Mouse (Mus musculus): ENCODE measurements around the gene Urgcp. TPM values are rescaled to one million over a fixed set of nuclear protein-coding genes. Genes with fewer than 3 reads are reported as not detected.

Urgcp gene
- polyA plus RNA-seq, 1 experiment from 2014 or later = 7.1 TPM

DNA sequence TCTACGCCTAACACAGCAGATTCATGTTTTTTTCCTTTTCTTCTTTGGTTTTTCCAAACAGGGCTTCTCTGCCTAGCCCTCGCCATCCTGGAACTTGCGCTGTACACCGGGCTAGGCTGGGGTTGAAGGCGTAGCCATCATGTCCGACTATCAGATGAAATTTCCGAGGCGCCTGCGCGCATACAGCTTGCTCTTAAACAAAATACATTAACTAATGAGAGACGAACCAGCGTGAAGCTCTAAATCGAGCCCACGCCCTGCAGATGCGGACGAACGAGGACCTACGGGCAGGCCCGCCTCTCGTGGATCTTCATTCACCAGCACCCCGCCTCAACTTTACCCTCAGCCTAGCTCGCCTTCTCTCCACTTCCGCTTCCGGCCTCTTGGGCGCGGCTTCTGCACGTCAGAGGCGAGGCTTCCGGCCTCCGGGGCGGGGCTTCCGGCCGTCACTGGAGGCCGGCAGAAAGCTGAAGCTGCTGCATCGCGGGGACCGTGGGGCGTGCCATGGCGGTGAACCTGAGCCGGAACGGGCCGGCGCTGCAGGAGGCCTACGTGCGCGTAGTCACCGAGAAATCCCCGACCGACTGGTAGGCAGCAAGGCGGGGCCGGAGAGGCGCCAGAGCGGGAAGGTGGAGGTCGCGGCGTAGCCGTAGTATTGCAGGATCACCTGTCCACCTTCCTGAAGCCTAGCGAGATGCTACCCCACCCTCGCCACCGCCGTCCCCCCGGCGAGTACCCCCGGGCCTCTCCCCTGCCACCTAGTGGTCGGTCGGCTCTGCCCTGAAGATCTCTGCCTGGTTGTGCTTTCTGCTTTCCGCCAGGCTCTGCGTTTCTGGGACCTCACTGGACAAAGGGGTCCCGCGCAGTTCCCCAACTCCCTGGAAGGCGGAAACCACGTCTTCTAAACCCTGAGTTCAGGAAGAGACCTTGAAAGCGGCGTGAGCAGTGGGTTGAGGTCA lies 26.2 kb upstream of the Urgcp start, which contains the start of gene Dbnl:
TSS of gene Dbnl (plus strand) at position 433 of the 959 bp plus-strand sequence.
- under 1% methylated on average over 74 of the region's 74 CpGs for WGBS (ENCODE audit: insufficient replicate concordance)
- Histone ChIP-seq H3K9ac (replicated peaks) (peak within 1 kb of the TSS; percentile 83), H3K4me2 (ENCODE audit: low read depth, low read length) (peak within 1 kb of the TSS; percentile 84), H3K27ac (ENCODE audit: low read depth) (peak within 1 kb of the TSS; percentile 97), H3K27me3 (ENCODE audit: insufficient read depth, low read length) (no peaks in the 10 kb centered on the region), H3K4me1 (ENCODE audit: insufficient read depth) (peaks cover 23% of the 10 kb centered on the region), H3K4me3 (ENCODE audit: low read depth, low read length) (peak within 1 kb of the TSS; percentile 75), H3K36me3 (replicated peaks; ENCODE audit: insufficient read depth, low read length) (peaks cover 16% of the 10 kb centered on the region), H3K9me3 (ENCODE audit: low read length) (no peaks in the 10 kb centered on the region)
- TF ChIP-seq CTCF (IDR thresholded peaks at IDR 0.05; ENCODE audit: low read depth) (peak; percentile 92), EP300 (IDR thresholded peaks at IDR 0.05; ENCODE audit: low read depth) (no peak)
- ATAC-seq = peak; percentile 95
- peak; percentile 98 for DNase-seq

DNA sequence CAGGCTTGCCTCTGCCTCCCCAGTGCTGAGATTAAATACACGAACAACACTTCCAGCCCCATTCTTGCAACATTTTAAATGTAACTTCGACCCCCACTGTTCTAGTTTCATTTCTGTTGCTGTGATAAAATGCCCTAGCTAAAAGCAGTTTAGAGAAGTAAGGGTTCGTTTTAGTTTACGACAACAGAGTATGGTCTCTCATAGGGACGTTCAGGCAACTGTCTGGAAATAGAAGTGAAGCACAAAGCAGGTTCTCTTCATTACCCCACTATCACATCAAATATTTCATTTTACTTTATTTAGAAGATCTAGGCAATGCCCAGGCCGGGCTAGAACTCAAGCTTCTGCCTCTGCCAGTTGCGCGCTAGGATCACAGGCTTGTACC lies 25.5 kb upstream of the Urgcp start:
- H3K4me1 ChIP-seq (ENCODE audit: insufficient read depth) = peaks cover 26% of the 10 kb centered on the region
- no peak for ATAC-seq
- WGBS (ENCODE audit: insufficient replicate concordance) = 16% methylated on average over 8 of the region's 8 CpGs

GRCm38 (mm10) chr11:5785732-5786131 lies 23.6 kb upstream of the Urgcp start:
- Histone ChIP-seq H3K27ac (ENCODE audit: low read depth) (peak overlapping the region; percentile 97), H3K4me3 (ENCODE audit: low read depth, low read length) (no peak overlapping the region), H3K27me3 (ENCODE audit: insufficient read depth, low read length) (no peaks in the 10 kb centered on the region), H3K9me3 (ENCODE audit: low read length) (no peaks in the 10 kb centered on the region), H3K4me2 (ENCODE audit: low read depth, low read length) (no peak overlapping the region), H3K4me1 (ENCODE audit: insufficient read depth) (peaks cover 26% of the 10 kb centered on the region), H3K36me3 (replicated peaks; ENCODE audit: insufficient read depth, low read length) (peaks cover 4% of the 10 kb centered on the region; the same call in 1 of the 2 replicates), H3K9ac (replicated peaks) (no peak overlapping the region)
- ATAC-seq (no peak), DNase-seq (no peak)
- TF ChIP-seq CTCF (IDR thresholded peaks at IDR 0.05; ENCODE audit: low read depth) (no peak), EP300 (IDR thresholded peaks at IDR 0.05; ENCODE audit: low read depth) (no peak)

More for the DNA sequence above, 25.5 kb upstream of the Urgcp start:
- H3K9ac ChIP-seq (replicated peaks) = peak overlapping the region; percentile 83
- peaks cover 13% of the 10 kb centered on the region for H3K36me3 ChIP-seq (replicated peaks; ENCODE audit: insufficient read depth, low read length)
- H3K9me3 ChIP-seq (ENCODE audit: low read length) = no peaks in the 10 kb centered on the region
- H3K27ac ChIP-seq (ENCODE audit: low read depth) = peak overlapping the region; percentile 97
- no peaks in the 10 kb centered on the region for H3K27me3 ChIP-seq (ENCODE audit: insufficient read depth, low read length)
- TF ChIP-seq EP300 (IDR thresholded peaks at IDR 0.05; ENCODE audit: low read depth) (no peak), CTCF (IDR thresholded peaks at IDR 0.05; ENCODE audit: low read depth) (no peak)
- DNase-seq = no peak
- peak overlapping the region; percentile 75 for H3K4me3 ChIP-seq (ENCODE audit: low read depth, low read length)
- peak overlapping the region; percentile 84 for H3K4me2 ChIP-seq (ENCODE audit: low read depth, low read length)

DNA sequence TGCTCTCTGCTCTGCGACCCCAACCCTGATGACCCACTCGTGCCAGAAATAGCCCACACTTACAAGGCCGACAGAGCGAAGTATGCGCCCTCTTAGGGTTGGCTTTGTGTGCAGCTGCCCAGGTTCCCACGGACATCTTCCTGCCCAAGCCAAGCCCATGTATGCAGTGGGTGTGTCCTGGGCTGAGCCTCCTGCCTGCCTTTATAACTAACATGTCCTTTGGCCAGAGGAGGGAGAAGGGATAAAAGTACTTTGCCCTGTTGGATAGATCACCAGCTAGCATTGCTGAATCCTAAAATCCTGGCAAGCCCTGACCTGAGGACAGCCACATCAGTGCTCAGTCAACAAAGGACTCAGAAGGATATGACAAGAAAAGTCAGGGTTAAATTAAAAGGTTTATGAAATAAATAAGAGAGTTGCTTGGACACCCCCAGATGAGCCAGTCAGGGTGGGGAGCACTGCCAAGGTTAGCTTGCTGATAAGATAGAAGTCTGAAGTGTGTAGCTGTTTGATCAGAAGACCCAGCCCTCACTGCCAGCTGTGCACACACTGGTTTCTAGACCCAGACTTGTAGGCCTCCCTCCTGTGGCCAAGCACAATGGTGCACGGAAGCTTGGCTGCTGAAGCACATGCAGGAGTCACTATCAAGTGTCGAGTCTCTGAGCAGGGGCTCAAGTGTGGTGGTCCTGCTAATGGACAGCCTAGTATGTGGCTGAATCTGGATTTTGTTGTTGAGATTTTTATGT lies 20.2 kb upstream of the Urgcp start:
- peaks cover 5% of the 10 kb centered on the region; the same call in 1 of the 2 replicates for H3K36me3 ChIP-seq (replicated peaks; ENCODE audit: insufficient read depth, low read length)
- no peak overlapping the region for H3K27ac ChIP-seq (ENCODE audit: low read depth)
- TF ChIP-seq CTCF (IDR thresholded peaks at IDR 0.05; ENCODE audit: low read depth) (peak; percentile 60), EP300 (IDR thresholded peaks at IDR 0.05; ENCODE audit: low read depth) (no peak)
- WGBS (ENCODE audit: insufficient replicate concordance) = 53% methylated on average over 8 of the region's 8 CpGs
- DNase-seq = no peak
- H3K4me1 ChIP-seq (ENCODE audit: insufficient read depth) = peaks cover 14% of the 10 kb centered on the region
- H3K9ac ChIP-seq (replicated peaks) = no peak overlapping the region
- no peak overlapping the region for H3K4me3 ChIP-seq (ENCODE audit: low read depth, low read length)
- H3K9me3 ChIP-seq (ENCODE audit: low read length) = no peaks in the 10 kb centered on the region
- no peaks in the 10 kb centered on the region for H3K27me3 ChIP-seq (ENCODE audit: insufficient read depth, low read length)
- ATAC-seq = peak; percentile 81
- H3K4me2 ChIP-seq (ENCODE audit: low read depth, low read length) = 0 out of 2 replicates have a peak overlapping the region, but pooled peaks have one; percentile 0

DNA sequence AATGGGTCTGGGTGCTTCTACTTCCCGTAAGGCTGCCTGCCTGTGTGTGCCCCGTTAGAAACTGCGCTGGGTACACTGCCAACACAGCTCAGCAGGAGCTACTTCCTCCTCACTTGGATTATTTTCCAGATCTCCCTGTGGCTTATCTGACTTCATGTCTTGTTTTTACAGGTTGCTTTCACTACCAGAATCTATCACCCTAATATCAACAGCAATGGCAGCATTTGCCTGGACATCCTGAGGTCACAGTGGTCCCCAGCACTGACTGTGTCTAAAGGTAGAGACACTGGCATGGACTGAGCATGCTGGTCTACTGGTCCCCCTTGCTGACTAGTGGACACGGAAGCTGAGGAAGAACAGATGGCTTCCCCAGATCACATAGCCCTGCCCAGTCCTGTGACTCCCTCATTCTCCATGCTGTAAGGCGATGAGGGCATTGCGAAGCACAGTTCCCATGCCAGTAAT lies 17.9 kb upstream of the Urgcp start:
- Histone ChIP-seq H3K9me3 (ENCODE audit: low read length) (no peaks in the 10 kb centered on the region), H3K4me2 (ENCODE audit: low read depth, low read length) (no peak overlapping the region), H3K27ac (ENCODE audit: low read depth) (no peak overlapping the region), H3K4me1 (ENCODE audit: insufficient read depth) (peaks cover 6% of the 10 kb centered on the region; the same call in 1 of the 2 replicates), H3K9ac (replicated peaks) (no peak overlapping the region), H3K36me3 (replicated peaks; ENCODE audit: insufficient read depth, low read length) (peaks cover 5% of the 10 kb centered on the region; the same call in 1 of the 2 replicates), H3K4me3 (ENCODE audit: low read depth, low read length) (no peak overlapping the region), H3K27me3 (ENCODE audit: insufficient read depth, low read length) (no peaks in the 10 kb centered on the region)
- DNase-seq (no peak), ATAC-seq (no peak)
- TF ChIP-seq EP300 (IDR thresholded peaks at IDR 0.05; ENCODE audit: low read depth) (no peak), CTCF (IDR thresholded peaks at IDR 0.05; ENCODE audit: low read depth) (no peak)
- WGBS (ENCODE audit: insufficient replicate concordance) = 84% methylated on average over 6 of the region's 6 CpGs

DNA sequence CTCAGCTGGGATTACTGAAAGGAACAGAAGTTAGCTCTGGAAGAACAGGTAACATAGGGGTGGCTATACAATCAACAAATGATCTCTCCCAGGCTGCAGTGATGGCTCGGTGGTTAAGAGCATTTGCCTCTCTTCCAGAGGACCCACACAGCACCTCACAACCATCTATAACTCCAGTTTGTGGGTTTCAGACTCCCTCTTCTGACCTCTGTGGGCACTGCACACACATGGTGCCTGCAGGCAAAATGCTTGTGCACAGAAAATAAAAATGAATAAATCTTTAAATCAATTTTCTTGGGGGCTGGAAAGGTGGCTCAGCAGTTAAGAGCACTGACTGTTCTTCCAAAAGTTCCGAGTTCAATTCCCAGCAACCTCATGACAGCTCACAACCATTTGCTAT lies 16.3 kb upstream of the Urgcp start:
- H3K9ac ChIP-seq (replicated peaks) = no peak overlapping the region
- H3K4me2 ChIP-seq (ENCODE audit: low read depth, low read length) = no peak overlapping the region
- no peaks in the 10 kb centered on the region for H3K9me3 ChIP-seq (ENCODE audit: low read length)
- WGBS (ENCODE audit: insufficient replicate concordance) = 57% methylated on average over 2 of the region's 2 CpGs
- H3K4me3 ChIP-seq (ENCODE audit: low read depth, low read length) = no peak overlapping the region
- no peak for ATAC-seq
- peaks cover 5% of the 10 kb centered on the region; the same call in 1 of the 2 replicates for H3K36me3 ChIP-seq (replicated peaks; ENCODE audit: insufficient read depth, low read length)
- no peak for DNase-seq
- no peaks in the 10 kb centered on the region for H3K27me3 ChIP-seq (ENCODE audit: insufficient read depth, low read length)
- TF ChIP-seq CTCF (IDR thresholded peaks at IDR 0.05; ENCODE audit: low read depth) = peak; percentile 59
- TF ChIP-seq EP300 (IDR thresholded peaks at IDR 0.05; ENCODE audit: low read depth) = no peak
- H3K4me1 ChIP-seq (ENCODE audit: insufficient read depth) = peaks cover 6% of the 10 kb centered on the region; the same call in 1 of the 2 replicates
- H3K27ac ChIP-seq (ENCODE audit: low read depth) = no peak overlapping the region
